Mouse (Mus musculus) kidney, embryonic 14.5 days (tissue): ENCODE data around the gene Tcl1b5. TPM values are rescaled to one million over a fixed set of nuclear protein-coding genes. Genes with fewer than 3 reads are reported as not detected.
"Not testable (repeated sequence)": the region's sequence is repeated elsewhere in the genome, so short reads cannot be mapped to it uniquely, and the experiment has no call there.

Source experiments
- ATAC-seq: fragments of 200-750 bp; cut with Nextera tagmentation; 2 replicates; pipeline ENCODE4 v1.8.0; 2017; ENCODE audit warnings: moderate number of reproducible peaks, mild to moderate bottlenecking, moderate TSS enrichment, moderate library complexity; ENCODE audit not compliant: low FRiP score, low TSS enrichment
- H3K27ac ChIP-seq: fragments of 300-500 bp; sonication (generic); 2 replicates; pipeline ENCODE4 v1.5.1; 2014; ENCODE audit warnings: low read depth, mild to moderate bottlenecking, low read length, moderate library complexity, mixed read lengths
- H3K27me3 ChIP-seq: fragments of 300-500 bp; sonication (generic); 2 replicates; pipeline ENCODE4 v1.6.1; 2014; ENCODE audit warnings: mild to moderate bottlenecking, low read length; ENCODE audit not compliant: control insufficient read depth, insufficient read depth
- H3K36me3 ChIP-seq: fragments of 300-500 bp; sonication (generic); 2 replicates; pipeline ENCODE4 v1.6.1; 2014; ENCODE audit warnings: low read length, mixed read lengths; ENCODE audit not compliant: control insufficient read depth, insufficient read depth
- H3K4me1 ChIP-seq: fragments of 300-500 bp; sonication (generic); 2 replicates; pipeline ENCODE4 v1.6.1; 2014; ENCODE audit warnings: low read length, mixed read lengths; ENCODE audit not compliant: control insufficient read depth, insufficient read depth
- H3K4me2 ChIP-seq: fragments of 300-500 bp; sonication (generic); replicated peaks from 2 replicates; pipeline ENCODE4 v1.6.1; 2014; ENCODE audit warnings: low read depth, mild to moderate bottlenecking, low read length
- H3K4me3 ChIP-seq: fragments of 300-500 bp; sonication (generic); 2 replicates; pipeline ENCODE4 v1.5.1; 2014; ENCODE audit warnings: mild to moderate bottlenecking, low read length
- H3K9ac ChIP-seq: fragments of 300-500 bp; sonication (generic); 2 replicates; pipeline ENCODE4 v1.6.1; 2014; ENCODE audit warnings: low read depth, mild to moderate bottlenecking, low read length, moderate library complexity
- H3K9me3 ChIP-seq: fragments of 300-500 bp; sonication (generic); 2 replicates; pipeline ENCODE4 v1.6.1; 2016; ENCODE audit warnings: low read length; ENCODE audit not compliant: control insufficient read depth
- WGBS: fragments of 180-500 bp; shearing (Covaris S2); extraction: QIAGEN DNeasy Blood & Tissue Kit; methylation state at CpG from one replicate; pipeline ENCODE4 v1.1.7; 2014; 5-methylcytosine and 5-hydroxymethylcytosine counted together
- polyA plus RNA-seq: library from polyadenylated mRNA; unstranded; fragments of >200 nt; fragmentation: Nextera tagmentation; extraction: Ambion mirVana; gene quantifications from 2 replicates; pipeline ENCODE4 v1.2.1, GENCODE M21; 2014

Tcl1b5 gene
- polyA plus RNA-seq, 1 experiment from 2014 or later, result not detected

DNA sequence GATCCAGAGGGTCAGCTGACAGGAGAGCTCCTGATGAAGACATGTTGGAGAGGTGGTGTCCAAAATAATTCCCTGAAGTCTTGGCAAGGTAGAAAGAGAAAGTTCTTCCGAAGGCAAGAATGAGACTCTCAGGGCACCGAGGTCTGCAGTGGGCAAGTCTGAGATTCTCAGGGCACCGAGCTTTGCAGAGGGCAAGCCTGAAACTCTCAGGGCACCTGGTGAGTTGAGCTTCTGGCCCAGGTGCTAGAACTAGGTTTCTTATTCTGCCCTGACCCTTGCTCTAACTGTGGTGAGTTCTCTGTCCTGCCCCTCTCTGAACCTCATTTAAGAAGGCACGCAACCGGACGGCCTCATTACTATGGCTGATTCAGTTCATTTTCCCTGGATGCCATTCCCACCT is 14.6 kb downstream of the Tcl1b5 start, which contains the start of gene Tcl1b3:
Tcl1b3 (plus strand) TSS at position 301 of the 400 bp plus-strand sequence.
- H3K4me2 ChIP-seq, H3K4me3 ChIP-seq, H3K27me3 ChIP-seq, ATAC-seq, H3K36me3 ChIP-seq, H3K9me3 ChIP-seq, H3K4me1 ChIP-seq, H3K27ac ChIP-seq, H3K9ac ChIP-seq: not testable (repeated sequence)
- WGBS, result 92% methylated on average over 6 of the region's 6 CpGs

DNA sequence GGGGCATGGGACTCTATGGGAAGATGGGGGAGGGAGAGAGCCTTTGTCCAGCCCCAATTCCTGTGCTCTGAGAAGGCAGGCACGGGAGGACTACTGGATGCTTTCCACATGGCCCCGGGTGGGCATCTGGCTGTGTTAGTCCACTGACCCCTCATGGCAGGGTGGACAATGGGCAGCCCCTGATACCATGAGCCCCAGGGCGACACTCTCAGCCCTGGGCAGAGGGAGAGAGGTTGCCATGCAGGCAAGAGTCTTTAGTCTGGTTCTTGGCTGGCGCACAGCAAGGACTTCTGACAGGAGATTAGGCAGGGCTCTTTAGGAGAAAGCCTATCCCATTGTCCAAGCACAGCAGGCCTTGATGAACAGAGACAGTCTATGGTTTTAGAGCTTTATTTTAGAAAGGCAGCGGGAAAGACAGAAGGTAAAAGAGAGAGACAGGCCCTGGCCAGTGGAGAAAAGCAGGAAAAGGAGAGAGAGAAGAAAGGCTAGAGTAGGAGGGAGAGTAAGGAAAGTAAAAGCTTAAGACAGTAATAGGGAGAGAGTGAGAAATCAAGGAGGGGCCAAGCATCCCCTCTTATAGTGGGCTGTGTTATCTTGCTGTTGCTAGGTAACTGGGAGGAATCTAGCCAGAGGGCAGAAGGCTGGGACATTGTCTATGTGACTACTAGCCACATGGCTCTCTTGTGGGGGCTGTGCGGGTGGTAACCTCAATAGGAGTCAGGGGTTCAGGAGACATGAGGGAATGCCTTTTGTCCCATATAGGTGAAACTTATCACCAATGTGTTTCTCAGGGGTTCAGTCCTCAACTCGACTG is 23.7 kb downstream of the Tcl1b5 start:
- not testable (repeated sequence) for H3K4me1 ChIP-seq, H3K9me3 ChIP-seq, H3K9ac ChIP-seq, H3K27ac ChIP-seq, H3K36me3 ChIP-seq, H3K4me3 ChIP-seq, ATAC-seq, H3K4me2 ChIP-seq, H3K27me3 ChIP-seq
- WGBS, result 75% methylated on average over 7 of the region's 7 CpGs

DNA sequence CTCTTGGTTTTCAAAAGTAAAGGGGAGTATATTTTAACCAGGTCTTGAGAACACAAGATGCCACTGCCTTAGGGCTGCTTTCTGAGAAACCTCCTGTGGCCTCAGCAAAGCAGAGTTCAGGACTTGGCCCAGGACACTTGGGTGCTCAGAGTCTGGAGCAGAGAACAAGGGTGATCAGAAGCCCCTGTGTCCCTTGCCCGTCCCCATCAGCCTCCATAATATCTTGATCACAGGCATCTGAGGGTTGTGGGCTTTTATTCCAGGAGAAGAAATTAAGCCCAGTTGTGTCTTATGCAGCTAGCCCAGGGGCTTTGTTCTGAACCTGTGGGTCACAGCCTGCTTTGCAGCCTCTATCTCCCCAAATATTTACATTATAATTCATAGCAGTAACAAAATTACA is 25.5 kb downstream of the Tcl1b5 start, which contains the start of gene Tcl1b4:
Tcl1b4 (plus strand) TSS at position 301 of the 400 bp plus-strand sequence.
- not testable (repeated sequence) for H3K36me3 ChIP-seq, H3K9ac ChIP-seq, H3K4me1 ChIP-seq, ATAC-seq, H3K9me3 ChIP-seq, H3K4me2 ChIP-seq, H3K4me3 ChIP-seq, H3K27me3 ChIP-seq, H3K27ac ChIP-seq
- WGBS, result 100% methylated on average over 1 of the region's 1 CpGs

DNA sequence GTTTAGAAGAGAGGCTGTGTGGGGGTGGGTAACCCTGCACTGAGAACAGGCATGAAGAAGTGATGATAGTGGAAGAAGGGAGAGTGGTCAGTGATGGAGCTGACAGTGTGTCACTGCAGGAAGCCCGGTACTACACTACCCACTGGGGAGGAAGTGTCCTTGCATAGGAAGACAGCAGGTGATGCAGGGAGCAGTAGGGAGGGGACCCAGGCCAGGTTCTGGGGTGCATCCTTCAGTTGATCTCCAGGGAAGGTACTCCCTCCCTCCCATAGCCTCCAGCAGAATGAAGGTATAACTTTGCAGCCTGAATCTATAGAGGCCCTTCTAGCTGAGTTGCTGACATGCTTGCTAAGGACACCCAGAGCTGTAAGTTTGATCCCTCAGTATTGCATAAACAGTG is 30.9 kb downstream of the Tcl1b5 start:
- Histone ChIP-seq H3K4me1 (no peaks in the 10 kb centered on the region), H3K4me3 (no peak overlapping the region), H3K27ac (no peak overlapping the region), H3K9me3 (no peaks in the 10 kb centered on the region), H3K36me3 (no peaks in the 10 kb centered on the region), H3K9ac (no peak overlapping the region), H3K4me2 (no peak overlapping the region), H3K27me3 (no peaks in the 10 kb centered on the region)
- 64% methylated on average over 1 of the region's 1 CpGs for WGBS
- no peak for ATAC-seq

DNA sequence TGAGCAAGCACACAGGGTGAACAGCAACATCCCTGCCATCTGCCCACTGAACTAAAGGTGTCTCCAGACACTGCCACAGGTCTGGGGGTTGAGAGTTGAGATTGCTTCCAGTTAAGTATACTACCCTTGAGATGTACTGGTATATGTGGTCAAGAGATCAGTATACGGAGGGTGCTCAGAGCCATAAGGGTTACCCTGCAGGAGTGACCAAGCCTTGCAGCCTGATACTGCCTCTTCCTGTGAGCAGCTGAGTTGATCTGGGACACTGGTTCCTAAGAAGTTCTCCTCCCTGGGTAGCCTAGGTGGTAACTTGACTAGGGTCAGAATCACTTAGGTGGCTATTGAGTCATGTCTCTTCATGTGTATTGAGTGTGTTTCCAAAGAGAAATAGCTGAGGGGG is 32.3 kb downstream of the Tcl1b5 start:
- WGBS, result 100% methylated on average over 1 of the region's 1 CpGs
- no peaks in the 10 kb centered on the region for H3K9me3 ChIP-seq
- no peaks in the 10 kb centered on the region for H3K36me3 ChIP-seq
- H3K4me1 ChIP-seq, result no peaks in the 10 kb centered on the region
- no peak overlapping the region for H3K4me2 ChIP-seq
- no peak overlapping the region for H3K9ac ChIP-seq
- H3K27ac ChIP-seq, result no peak overlapping the region
- ATAC-seq, result no peak
- no peak overlapping the region for H3K4me3 ChIP-seq
- H3K27me3 ChIP-seq, result no peaks in the 10 kb centered on the region

DNA sequence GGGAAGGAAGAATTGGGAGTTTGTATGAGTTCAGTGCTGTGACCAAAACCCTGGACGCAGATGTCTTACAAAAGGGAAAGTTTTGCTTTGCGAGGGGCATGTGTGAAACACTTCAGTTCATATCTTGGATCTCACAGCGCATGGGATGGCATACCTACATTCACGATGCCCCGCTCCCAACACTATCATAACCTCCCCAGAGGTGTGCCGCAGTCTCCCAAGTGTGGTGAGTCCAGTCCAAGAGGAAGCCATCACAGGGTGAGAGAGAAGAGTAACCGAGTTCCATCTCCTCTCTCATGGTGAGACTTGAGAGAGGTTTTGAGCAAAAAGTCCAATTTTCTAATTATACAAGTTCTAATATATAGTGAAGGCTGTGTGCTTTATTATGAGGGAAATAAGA is 33.1 kb downstream of the Tcl1b5 start:
- no peak for ATAC-seq
- H3K9me3 ChIP-seq, result no peaks in the 10 kb centered on the region
- no peaks in the 10 kb centered on the region for H3K27me3 ChIP-seq
- H3K36me3 ChIP-seq, result no peaks in the 10 kb centered on the region
- H3K4me1 ChIP-seq, result no peaks in the 10 kb centered on the region
- no peak overlapping the region for H3K9ac ChIP-seq
- H3K4me2 ChIP-seq, result no peak overlapping the region
- no peak overlapping the region for H3K27ac ChIP-seq
- H3K4me3 ChIP-seq, result no peak overlapping the region
- 92% methylated on average over 7 of the region's 7 CpGs for WGBS

DNA sequence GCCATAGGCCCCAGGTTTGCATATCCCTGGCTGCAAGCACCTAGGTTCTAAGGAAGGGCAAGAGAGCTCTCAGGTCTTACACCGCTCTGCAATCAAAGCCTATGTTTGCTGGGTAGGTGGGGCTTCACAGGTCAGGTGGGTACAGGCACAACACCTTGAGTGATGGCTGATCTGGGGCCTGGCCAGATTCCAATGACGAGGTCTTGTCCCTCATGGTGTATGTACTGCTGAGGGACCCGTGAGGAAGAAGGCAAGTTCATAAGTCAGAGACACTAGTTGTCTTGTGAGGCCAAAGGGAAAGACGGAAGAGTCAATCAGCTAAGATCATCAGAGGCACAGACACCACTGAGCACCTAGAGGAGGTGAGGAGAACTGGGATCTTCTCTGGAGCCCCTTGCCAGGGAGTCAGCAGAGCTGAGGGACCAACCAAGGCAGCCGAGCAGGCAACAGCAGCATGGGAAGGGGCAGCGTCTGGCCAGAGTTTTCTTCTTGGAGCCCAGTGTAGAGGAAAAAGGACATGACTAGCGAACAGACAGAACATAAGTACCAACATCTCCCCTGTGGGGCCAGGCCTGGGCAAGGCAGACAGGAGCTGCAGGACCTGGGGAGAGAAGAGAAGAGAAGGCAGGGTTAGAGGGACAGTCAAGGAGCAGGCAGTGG is 41.1 kb downstream of the Tcl1b5 start:
- no peaks in the 10 kb centered on the region for H3K36me3 ChIP-seq
- no peak overlapping the region for H3K9ac ChIP-seq
- H3K27ac ChIP-seq, result no peak overlapping the region
- no peak overlapping the region for H3K4me2 ChIP-seq
- no peaks in the 10 kb centered on the region for H3K4me1 ChIP-seq
- H3K9me3 ChIP-seq, result no peaks in the 10 kb centered on the region
- ATAC-seq, result no peak
- no peaks in the 10 kb centered on the region for H3K27me3 ChIP-seq
- H3K4me3 ChIP-seq, result no peak overlapping the region
- WGBS, result 87% methylated on average over 7 of the region's 7 CpGs

DNA sequence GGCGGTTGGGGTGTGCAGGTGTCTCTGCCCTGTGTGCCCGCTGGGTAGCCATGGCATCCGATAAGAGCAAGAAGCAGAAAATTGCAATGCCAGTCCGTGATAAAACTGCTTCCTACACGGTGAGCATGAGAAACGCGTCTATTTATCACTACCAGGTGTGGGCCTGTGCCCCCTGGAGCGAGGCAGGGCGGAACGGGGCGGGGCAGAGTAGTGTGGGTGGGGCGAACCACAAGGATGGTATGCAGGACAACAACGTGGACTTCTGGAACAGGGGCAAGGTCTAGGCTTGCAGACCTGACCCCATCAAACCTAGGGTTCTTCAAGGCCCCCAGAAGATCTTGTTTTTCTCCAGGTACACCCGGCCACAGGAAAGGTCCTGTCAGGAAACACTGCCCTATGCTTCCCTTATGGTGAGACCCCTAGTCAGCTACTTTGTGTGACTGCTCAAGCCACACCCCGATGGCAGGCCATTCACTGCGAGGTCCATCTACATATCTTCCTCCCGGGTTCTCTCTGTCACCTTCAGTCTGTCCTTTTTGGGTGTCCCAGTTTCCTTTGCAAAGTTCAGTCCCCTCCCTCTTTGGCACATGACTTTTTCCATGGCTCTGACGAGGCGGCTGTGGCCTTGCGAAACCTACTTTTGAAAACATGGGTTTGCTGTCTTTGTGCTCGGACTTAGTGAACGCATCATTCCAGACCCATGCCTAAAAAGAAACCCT is 46.6 kb downstream of the Tcl1b5 start, which contains the start of gene Tcl1:
Tcl1 (minus strand) TSS at position 193 of the 719 bp plus-strand sequence.
- no peaks in the 10 kb centered on the region for H3K9me3 ChIP-seq
- H3K27ac ChIP-seq, result no peak within 1 kb of the TSS
- no peak for ATAC-seq
- no peaks in the 10 kb centered on the region for H3K27me3 ChIP-seq
- no peak within 1 kb of the TSS for H3K4me2 ChIP-seq
- H3K4me1 ChIP-seq, result no peaks in the 10 kb centered on the region
- no peaks in the 10 kb centered on the region for H3K36me3 ChIP-seq
- whole genome bisulfite sequencing, result 91% methylated on average over 22 of the region's 22 CpGs
- no peak within 1 kb of the TSS for H3K4me3 ChIP-seq
- H3K9ac ChIP-seq, result no peak within 1 kb of the TSS
